ENCODE assay signal across 9 mouse cellular contexts in genomic region chr10:43742085-43743054, GRCm38 (mm10).
DNase-seq lines count a peak whose midpoint lies in the region; ATAC-seq and TF ChIP-seq lines count a peak whose summit lies in the region.
"Had no signal": no experiment of that assay in that cellular context is flagged by ENCODE, and none has a peak within 500 bp of the region (broad histone marks: within the 10 kb centered on the region; RNA-seq: fewer than 3 reads in every experiment).

No protein-coding gene starts in this region.

- 0 out of 2 replicates have a peak, but pooled peaks have one; percentile 8 for TF ChIP-seq EP300 in liver, embryonic 14.5 days (IDR thresholded peaks at IDR 0.05; ENCODE audit: low read depth)

- WGBS in forebrain, embryonic 15.5 days: 6% methylated on average over 15 of the region's 15 CpGs
- 16% methylated on average over 15 of the region's 15 CpGs for WGBS in liver, embryonic 14.5 days (ENCODE audit: insufficient replicate concordance)
- 17% methylated on average over 15 of the region's 15 CpGs for WGBS in stomach, embryonic 16.5 days

- no peaks in the 10 kb centered on the region; the same call in 1 of the 2 replicates for H3K9me3 ChIP-seq in erythroblast, embryonic 14.5 days (ENCODE audit: control insufficient read depth, low read length)
- no peaks in the 10 kb centered on the region for H3K9me3 ChIP-seq in forebrain, embryonic 15.5 days
- no peaks in the 10 kb centered on the region for H3K9me3 ChIP-seq in liver, embryonic 14.5 days (ENCODE audit: control insufficient read depth, low read length)
- no peaks in the 10 kb centered on the region for H3K9me3 ChIP-seq in stomach, embryonic 16.5 days (replicated peaks; ENCODE audit: control insufficient read depth, low read length)

- peaks cover 32% of the 10 kb centered on the region for H3K4me1 ChIP-seq in erythroblast, embryonic 14.5 days (ENCODE audit: control insufficient read depth)
- H3K4me1 ChIP-seq in forebrain, embryonic 15.5 days: peaks cover 23% of the 10 kb centered on the region
- H3K4me1 ChIP-seq in liver, embryonic 14.5 days (replicated peaks; ENCODE audit: control insufficient read depth in 2 of 2, insufficient read depth in 2 of 2, low read length in 1 of 2): peaks cover 12 to 23% of the 10 kb centered on the region in 2 experiments
- peaks cover 15% of the 10 kb centered on the region for H3K4me1 ChIP-seq in stomach, embryonic 16.5 days (ENCODE audit: control insufficient read depth, insufficient read depth, low read length)

- H3K4me2 ChIP-seq in forebrain, embryonic 15.5 days (replicated peaks): peak overlapping the region; percentile 46
- peak overlapping the region; percentile 58 for H3K4me2 ChIP-seq in liver, embryonic 14.5 days (ENCODE audit: low read depth)
- peak overlapping the region; percentile 28 for H3K4me2 ChIP-seq in stomach, embryonic 16.5 days (ENCODE audit: low read depth, low read length)

- H3K9ac ChIP-seq in forebrain, embryonic 15.5 days (replicated peaks): 0 out of 2 replicates have a peak overlapping the region, but pooled peaks have one; percentile 25
- H3K9ac ChIP-seq in liver, embryonic 14.5 days (replicated peaks): peak overlapping the region; percentile 45; the same call in 1 of the 2 replicates
- no peak overlapping the region for H3K9ac ChIP-seq in stomach, embryonic 16.5 days (ENCODE audit: low read length)

- DNase-seq in ES-CJ7 (ENCODE audit: low read depth, low spot score): peak; percentile 98
- DNase-seq in liver, embryonic 14.5 days (ENCODE audit: low read depth in 3 of 3, low spot score in 3 of 3): no peak
- DNase-seq in spleen, adult 18-20 months: no peak
- DNase-seq in left cerebral cortex, postnatal 36 days (ENCODE audit: low spot score in 2 of 2): no peak

- H3K27ac ChIP-seq in forebrain, embryonic 15.5 days (replicated peaks): peak overlapping the region; percentile 59; the same call in 1 of the 2 replicates
- H3K27ac ChIP-seq in liver, embryonic 14.5 days: no peak overlapping the region
- H3K27ac ChIP-seq in stomach, embryonic 16.5 days (ENCODE audit: low read length): no peak overlapping the region
- H3K27ac ChIP-seq: macrophage had no signal

- TF ChIP-seq CTCF in liver, embryonic 14.5 days (IDR thresholded peaks at IDR 0.05; ENCODE audit: low read depth): no peak

- no peaks in the 10 kb centered on the region for H3K36me3 ChIP-seq in erythroblast, embryonic 14.5 days (ENCODE audit: control insufficient read depth)
- H3K36me3 ChIP-seq in forebrain, embryonic 15.5 days: no peaks in the 10 kb centered on the region
- H3K36me3 ChIP-seq in liver, embryonic 14.5 days (replicated peaks; ENCODE audit: control insufficient read depth, insufficient read depth, low read depth): no peaks in the 10 kb centered on the region
- no peaks in the 10 kb centered on the region for H3K36me3 ChIP-seq in stomach, embryonic 16.5 days (ENCODE audit: control insufficient read depth, insufficient read depth, low read length)

- intact Hi-C loops in left cerebral cortex, postnatal 36 days (cut with DNase I): no loop called here

- H3K4me3 ChIP-seq in erythroblast, embryonic 14.5 days (replicated peaks): peak overlapping the region; percentile 48
- peak overlapping the region; percentile 21 for H3K4me3 ChIP-seq in forebrain, embryonic 15.5 days
- peak overlapping the region; percentile 28 to 30 for H3K4me3 ChIP-seq in liver, embryonic 14.5 days (ENCODE audit: insufficient read depth in 1 of 2, low read depth in 2 of 2, low read length in 2 of 2)
- no peak overlapping the region for H3K4me3 ChIP-seq in stomach, embryonic 16.5 days (replicated peaks; ENCODE audit: low read length)

- H3K27me3 ChIP-seq in erythroblast, embryonic 14.5 days (ENCODE audit: control insufficient read depth): no peaks in the 10 kb centered on the region
- no peaks in the 10 kb centered on the region for H3K27me3 ChIP-seq in forebrain, embryonic 15.5 days
- no peaks in the 10 kb centered on the region for H3K27me3 ChIP-seq in liver, embryonic 14.5 days (ENCODE audit: control insufficient read depth, insufficient read depth, low read length)
- no peaks in the 10 kb centered on the region for H3K27me3 ChIP-seq in stomach, embryonic 16.5 days (ENCODE audit: control insufficient read depth, insufficient read depth, low read length)

- no peak for ATAC-seq in erythroblast, adult 5-6 weeks (replicated peaks; ENCODE audit: low FRiP score, poor library complexity, severe bottlenecking)
- peak; percentile 58 for ATAC-seq in forebrain, embryonic 15.5 days (replicated peaks)
- peak; percentile 61 for ATAC-seq in liver, embryonic 14.5 days (ENCODE audit: insufficient read depth)
- 0 out of 2 replicates have a peak, but pooled peaks have one; percentile 20 for ATAC-seq in stomach, embryonic 16.5 days (ENCODE audit: insufficient read depth, low FRiP score)
